Mouse (Mus musculus) cerebellum, adult 2 months (tissue): ENCODE data around the gene Pifo. TPM values are rescaled to one million over a fixed set of nuclear protein-coding genes. Genes with fewer than 3 reads are reported as not detected.
"Not testable (repeated sequence)": the region's sequence is repeated elsewhere in the genome, so short reads cannot be mapped to it uniquely, and the experiment has no call there.

ENCODE experiments used
- DNase-seq, 2 experiments: peaks; one replicate each; pipeline ENCODE4 v3.0.0; 2021
- H3K27ac ChIP-seq: fragments of 200-500 bp; 2 replicates; pipeline ENCODE4 v1.5.1; 2012; ENCODE audit warnings: low read length, control low read depth, inconsistent platforms; ENCODE audit not compliant: insufficient read depth
- H3K27me3 ChIP-seq: fragments of 200-500 bp; 2 replicates; pipeline ENCODE4 v1.6.1; 2012; ENCODE audit warnings: inconsistent platforms, mild to moderate bottlenecking, low read length, moderate library complexity; ENCODE audit not compliant: control insufficient read depth, insufficient read depth
- H3K4me1 ChIP-seq: fragments of 200-500 bp; 2 replicates; pipeline ENCODE4 v1.6.1; 2011; ENCODE audit warnings: low read length; ENCODE audit not compliant: control insufficient read depth, insufficient read depth
- H3K4me3 ChIP-seq: fragments of 200-500 bp; replicated peaks from 2 replicates; pipeline ENCODE3; 2011; ENCODE audit warnings: mild to moderate bottlenecking, low read depth, low read length, control low read depth; ENCODE audit not compliant: insufficient read depth
- CTCF ChIP-seq: fragments of 200-500 bp; IDR thresholded peaks from 2 replicates; pipeline ENCODE4 v1.5.1; 2011; ENCODE audit warnings: low read depth, mild to moderate bottlenecking, control low read depth, low read length, moderate library complexity, borderline replicate concordance; ENCODE audit not compliant: insufficient read depth
- POLR2A ChIP-seq: fragments of 200-500 bp; IDR thresholded peaks from 2 replicates; pipeline ENCODE4 v1.6.1; 2011; ENCODE audit warnings: low read length, control low read depth, borderline replicate concordance; ENCODE audit not compliant: insufficient read depth
- WGBS: fragments of 180-500 bp; shearing (Covaris S2); methylation state at CpG from one replicate; pipeline ENCODE4 v1.1.7; 2018; 5-methylcytosine and 5-hydroxymethylcytosine counted together
- polyA plus RNA-seq: library from polyadenylated mRNA; depleted of rRNA; stranded (reverse); fragments of >200 nt; gene quantifications from 2 replicates; pipeline ENCODE4 v1.2.3, GENCODE M21; 2012

Pifo gene
- polyA plus RNA-seq, 1 experiment: 1.2 TPM

GRCm38 (mm10) chr3:106001416-106002370, 12.8 kb downstream of the Pifo start:
- no peaks in the 10 kb centered on the region for H3K27me3 ChIP-seq
- H3K4me1 ChIP-seq: peaks cover 7% of the 10 kb centered on the region; the same call in 1 of the 2 replicates
- DNase-seq: peak; percentile 11 to 23
- peak overlapping the region; percentile 14 for H3K4me3 ChIP-seq
- TF ChIP-seq POLR2A (no peak), CTCF (no peak)
- no peak overlapping the region for H3K27ac ChIP-seq
- 24% methylated on average over 17 of the region's 17 CpGs for WGBS

DNA sequence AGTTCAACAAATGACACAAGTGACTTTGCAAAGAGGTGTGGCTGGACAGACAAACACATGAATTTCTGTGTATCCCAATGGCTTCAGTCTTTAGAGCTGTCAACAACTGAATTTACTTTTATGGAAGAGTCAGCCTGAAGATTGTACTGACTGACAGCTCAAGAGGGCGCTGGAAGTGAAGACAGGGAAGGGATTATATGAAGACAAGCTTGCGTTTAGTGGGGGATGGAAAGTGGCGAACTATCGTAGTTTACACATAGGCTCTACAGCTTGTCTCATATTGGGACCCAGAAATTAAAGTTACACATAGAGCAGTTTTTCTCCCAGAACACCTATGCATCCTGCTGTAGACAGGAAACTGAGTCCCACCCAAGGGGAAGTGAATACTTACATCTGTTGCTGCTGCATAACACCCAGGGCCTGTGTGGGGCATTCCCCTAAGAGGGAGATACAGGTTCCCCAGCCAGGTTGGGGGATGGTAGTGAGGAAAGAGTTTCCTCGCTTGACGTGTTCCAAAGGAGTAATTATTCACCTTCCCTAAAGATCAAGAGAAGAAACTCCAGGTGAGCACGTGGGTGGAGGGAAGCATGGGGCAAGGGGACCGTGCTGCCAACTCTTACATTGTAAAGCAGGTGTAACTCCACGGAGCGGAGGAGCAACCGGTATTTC, 13.6 kb downstream of the Pifo start:
- Histone ChIP-seq H3K4me3 (no peak overlapping the region), H3K27me3 (no peaks in the 10 kb centered on the region), H3K27ac (no peak overlapping the region), H3K4me1 (peaks cover 7% of the 10 kb centered on the region; the same call in 1 of the 2 replicates)
- no peak for DNase-seq
- 26% methylated on average over 11 of the region's 11 CpGs for WGBS
- no peak for TF ChIP-seq POLR2A
- no peak for TF ChIP-seq CTCF

- Histone ChIP-seq H3K27ac (no peak overlapping the region), H3K4me3 (no peak overlapping the region), H3K27me3 (no peaks in the 10 kb centered on the region), H3K4me1 (no peaks in the 10 kb centered on the region)
- WGBS: 78% methylated on average over 2 of the region's 2 CpGs
- no peak for DNase-seq
- TF ChIP-seq CTCF: no peak
- no peak for TF ChIP-seq POLR2A
Measured at GRCm38 (mm10) chr3:105994730-105995129, 19.7 kb downstream of the Pifo start.

- Histone ChIP-seq H3K4me1 (no peaks in the 10 kb centered on the region), H3K27me3 (no peaks in the 10 kb centered on the region), H3K4me3 (no peak overlapping the region), H3K27ac (no peak overlapping the region)
- 27% methylated on average over 4 of the region's 4 CpGs for WGBS
- DNase-seq: peak; percentile 21 to 31
- TF ChIP-seq POLR2A (no peak), CTCF (peak; percentile 43)
Measured at GRCm38 (mm10) chr3:105991653-105992283, 22.7 kb downstream of the Pifo start.

- H3K27me3 ChIP-seq, H3K27ac ChIP-seq, DNase-seq, H3K4me3 ChIP-seq, H3K4me1 ChIP-seq: not testable (repeated sequence)
- 62% methylated on average over 5 of the region's 5 CpGs for WGBS
Measured at GRCm38 (mm10) chr3:105989611-105990010, 24.8 kb downstream of the Pifo start.

GRCm38 (mm10) chr3:105974174-105974573, 40.3 kb downstream of the Pifo start:
- Histone ChIP-seq H3K4me1 (no peaks in the 10 kb centered on the region; the same call in 1 of the 2 replicates), H3K4me3 (no peak overlapping the region), H3K27me3 (no peaks in the 10 kb centered on the region), H3K27ac (no peak overlapping the region)
- 91% methylated on average over 2 of the region's 2 CpGs for WGBS
- TF ChIP-seq POLR2A (no peak), CTCF (no peak)
- no peak for DNase-seq

- DNase-seq: no peak
- H3K4me3 ChIP-seq: no peak within 1 kb of the TSS
- TF ChIP-seq POLR2A (no peak), CTCF (no peak)
- H3K27ac ChIP-seq: no peak within 1 kb of the TSS
- no peaks in the 10 kb centered on the region for H3K27me3 ChIP-seq
- H3K4me1 ChIP-seq: no peaks in the 10 kb centered on the region; the same call in 1 of the 2 replicates
- WGBS: 66% methylated on average over 3 of the region's 3 CpGs
Measured at GRCm38 (mm10) chr3:105973411-105973810, 41.0 kb downstream of the Pifo start, which contains the start of gene Ovgp1. Gene Ovgp1 (plus strand): TSS chr3:105973711.
